Mouse (Mus musculus) lung, embryonic 16.5 days (tissue): ENCODE measurements around the gene Sema4c. TPM values are rescaled to one million over a fixed set of nuclear protein-coding genes. Genes with fewer than 3 reads are reported as not detected.

Experiments
- ATAC-seq: fragments of 200-750 bp; cut with Nextera tagmentation; 2 replicates; pipeline ENCODE4 v1.8.0; 2017; ENCODE audit warnings: low read depth, mild to moderate bottlenecking, moderate library complexity
- H3K27ac ChIP-seq: fragments of 300-500 bp; sonication (generic); 2 replicates; pipeline ENCODE4 v1.5.1; 2014; ENCODE audit warnings: mild to moderate bottlenecking, control low read depth, low read length
- H3K27me3 ChIP-seq: fragments of 300-500 bp; sonication (generic); 2 replicates; pipeline ENCODE4 v1.6.1; 2014; ENCODE audit warnings: low read depth, low read length, mixed read lengths; ENCODE audit not compliant: control insufficient read depth, insufficient read depth
- H3K36me3 ChIP-seq: fragments of 300-500 bp; sonication (generic); 2 replicates; pipeline ENCODE4 v1.6.1; 2014; ENCODE audit warnings: low read length; ENCODE audit not compliant: control insufficient read depth, insufficient read depth
- H3K4me1 ChIP-seq: fragments of 300-500 bp; sonication (generic); replicated peaks from 2 replicates; pipeline ENCODE4 v1.6.1; 2014; ENCODE audit warnings: low read length, mixed read lengths; ENCODE audit not compliant: control insufficient read depth, insufficient read depth
- H3K4me2 ChIP-seq: fragments of 300-500 bp; sonication (generic); 2 replicates; pipeline ENCODE4 v1.6.1; 2014; ENCODE audit warnings: low read depth, low read length, control low read depth
- H3K4me3 ChIP-seq: fragments of 300-500 bp; sonication (generic); 2 replicates; pipeline ENCODE4 v1.5.1; 2014; ENCODE audit warnings: mild to moderate bottlenecking, low read length, control low read depth
- H3K9ac ChIP-seq: fragments of 300-500 bp; sonication (generic); 2 replicates; pipeline ENCODE4 v1.6.1; 2014; ENCODE audit warnings: low read length, control low read depth
- H3K9me3 ChIP-seq: fragments of 300-500 bp; sonication (generic); 2 replicates; pipeline ENCODE4 v1.6.1; 2016; ENCODE audit warnings: low read length; ENCODE audit not compliant: control insufficient read depth
- WGBS: fragments of 180-500 bp; shearing (Covaris S2); extraction: QIAGEN DNeasy Blood & Tissue Kit; methylation state at CpG from one replicate; pipeline ENCODE4 v1.1.7; 2014; 5-methylcytosine and 5-hydroxymethylcytosine counted together
- polyA plus RNA-seq: library from polyadenylated mRNA; unstranded; fragments of >200 nt; fragmentation: Nextera tagmentation; extraction: Ambion mirVana; gene quantifications from 2 replicates; pipeline ENCODE4 v1.2.1, GENCODE M21; 2015

The Sema4c gene
- polyA plus RNA-seq, 1 experiment from 2014 or later = 14.8 TPM

DNA sequence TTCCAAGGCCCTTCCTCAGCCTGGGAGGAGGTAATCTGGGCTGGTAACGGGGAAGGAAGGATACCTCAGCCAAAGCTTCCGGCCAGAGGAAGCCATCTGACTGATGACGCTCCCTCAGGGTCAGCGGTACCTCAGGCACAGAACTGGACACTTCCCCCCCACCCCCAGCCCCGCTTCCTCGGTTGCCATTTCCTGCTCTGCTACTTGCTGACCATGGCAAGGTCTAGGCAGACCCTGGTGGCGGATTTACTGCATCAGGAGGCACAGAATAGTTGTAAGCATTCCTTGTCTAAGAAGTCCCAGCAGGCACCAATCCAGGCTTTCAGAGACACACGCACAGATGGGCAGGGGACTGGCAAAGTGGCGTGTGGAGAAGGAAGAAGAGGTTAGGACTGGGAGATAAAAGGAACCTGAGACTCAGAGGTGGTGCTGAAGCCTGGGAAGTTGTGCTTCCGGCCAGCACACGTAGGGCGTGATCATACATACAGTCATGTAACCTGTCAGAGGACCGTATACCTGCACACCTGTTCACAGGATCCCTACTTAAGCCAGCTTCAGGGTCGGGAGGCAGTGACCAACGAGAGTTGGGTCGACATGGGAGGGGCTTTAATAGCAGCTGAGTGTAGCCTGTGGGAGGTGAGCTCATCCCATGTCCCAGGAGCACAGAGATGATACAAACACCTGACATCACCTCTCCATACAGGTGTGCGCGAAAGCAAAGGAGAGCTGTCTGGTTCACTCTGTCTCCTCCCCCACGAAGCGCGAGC lies 3.3 kb downstream of the Sema4c start:
- peaks cover 29% of the 10 kb centered on the region for H3K4me1 ChIP-seq
- H3K36me3 ChIP-seq = peaks cover 45% of the 10 kb centered on the region

DNA sequence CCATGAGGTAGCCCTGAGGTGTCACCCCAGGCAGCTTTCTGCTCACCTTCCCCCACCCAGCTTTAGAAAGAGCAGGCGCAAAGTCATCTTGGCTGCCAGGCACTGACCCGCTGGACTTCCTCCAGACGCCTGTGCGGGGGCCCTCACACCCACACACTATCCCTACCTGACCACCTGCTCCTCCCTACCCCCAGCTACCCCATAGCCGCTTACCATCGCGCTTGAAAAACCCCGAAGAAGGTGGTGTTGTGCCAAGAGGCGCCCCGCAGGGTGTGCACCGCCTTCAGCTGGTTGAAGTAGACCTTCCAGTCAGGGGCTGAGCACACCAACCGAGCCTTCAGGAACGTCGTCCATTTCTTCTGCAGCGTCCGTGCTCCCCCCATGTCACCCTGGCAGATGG lies 5.6 kb downstream of the Sema4c start:
- Histone ChIP-seq H3K27me3 (no peaks in the 10 kb centered on the region), H3K27ac (no peak overlapping the region), H3K4me3 (no peak overlapping the region), H3K9me3 (no peaks in the 10 kb centered on the region), H3K4me2 (no peak overlapping the region), H3K36me3 (peaks cover 53% of the 10 kb centered on the region), H3K9ac (no peak overlapping the region), H3K4me1 (peaks cover 38% of the 10 kb centered on the region)
- ATAC-seq = no peak
- WGBS = 82% methylated on average over 16 of the region's 16 CpGs

More for the DNA sequence above, 3.3 kb downstream of the Sema4c start:
- WGBS = 59% methylated on average over 21 of the region's 21 CpGs
- peak overlapping the region; percentile 86 for H3K4me3 ChIP-seq
- peak overlapping the region; percentile 93 for H3K4me2 ChIP-seq
- ATAC-seq = no peak
- H3K9me3 ChIP-seq = no peaks in the 10 kb centered on the region
- peak overlapping the region; percentile 17 for H3K9ac ChIP-seq
- H3K27ac ChIP-seq = peak overlapping the region; percentile 100
- H3K27me3 ChIP-seq = no peaks in the 10 kb centered on the region

DNA sequence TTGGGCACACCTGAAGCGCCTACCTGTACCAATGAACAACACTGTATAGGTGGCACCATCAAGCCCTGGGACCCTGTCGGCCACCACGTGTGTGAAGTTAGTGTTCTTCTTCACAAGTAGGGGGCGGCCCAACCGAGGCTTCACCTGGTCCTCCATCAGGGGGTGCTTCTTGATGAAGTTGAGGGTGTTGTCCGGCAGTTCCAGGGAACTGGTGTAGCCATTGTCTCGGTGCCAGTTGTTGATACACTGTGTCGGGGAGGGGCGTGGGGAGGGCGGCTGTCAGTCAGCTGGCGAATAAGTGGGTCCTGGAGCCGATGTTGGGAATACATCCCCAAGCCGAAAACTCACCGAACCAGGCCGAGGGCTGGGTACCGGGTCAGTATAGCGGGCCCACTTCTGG lies 6.2 kb downstream of the Sema4c start:
- Histone ChIP-seq H3K36me3 (peaks cover 53% of the 10 kb centered on the region), H3K27me3 (no peaks in the 10 kb centered on the region), H3K4me3 (no peak overlapping the region), H3K4me2 (no peak overlapping the region), H3K9ac (no peak overlapping the region), H3K27ac (no peak overlapping the region), H3K4me1 (peaks cover 41% of the 10 kb centered on the region), H3K9me3 (no peaks in the 10 kb centered on the region)
- 82% methylated on average over 17 of the region's 17 CpGs for WGBS
- ATAC-seq = no peak

DNA sequence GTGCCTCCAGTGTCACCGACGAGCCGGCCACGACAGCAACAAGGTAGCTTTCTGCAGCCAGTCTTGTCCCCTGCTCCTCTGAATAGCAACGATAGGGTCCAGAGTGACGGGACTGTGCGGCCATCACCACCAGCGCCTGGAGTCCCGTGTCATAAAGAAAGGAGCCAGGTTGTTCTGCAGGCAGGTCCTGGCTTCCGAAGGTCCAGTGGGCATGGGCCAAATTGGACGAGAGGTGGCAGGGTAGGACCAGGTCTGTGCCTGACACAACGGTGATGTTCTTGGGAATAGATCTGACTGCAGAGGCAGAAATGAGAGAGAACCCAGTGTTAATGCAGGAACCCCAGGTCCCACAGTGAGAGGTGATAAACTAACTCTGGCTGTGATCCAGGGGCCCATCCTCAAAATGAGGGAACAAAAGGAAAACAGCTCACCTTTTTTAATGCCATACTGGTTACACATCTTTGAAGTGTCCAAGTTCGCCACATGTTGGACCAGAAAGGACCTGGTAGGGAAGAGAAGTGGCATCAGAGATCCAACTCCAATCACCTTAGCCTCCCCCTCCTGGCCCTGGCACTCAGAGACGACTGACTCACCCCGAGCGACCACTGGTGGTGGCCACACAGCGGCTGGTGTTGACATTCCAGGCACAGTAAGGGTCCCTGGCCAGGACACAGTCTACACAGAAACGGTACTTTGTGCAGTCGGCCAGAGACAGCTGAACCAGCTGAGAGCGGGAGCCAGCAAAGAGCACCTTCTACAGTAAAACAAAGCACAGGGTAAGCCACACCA lies 7.9 kb downstream of the Sema4c start:
- WGBS = 72% methylated on average over 20 of the region's 20 CpGs
- peaks cover 37% of the 10 kb centered on the region for H3K4me1 ChIP-seq
- no peaks in the 10 kb centered on the region for H3K27me3 ChIP-seq
- H3K27ac ChIP-seq = no peak overlapping the region
- no peaks in the 10 kb centered on the region for H3K9me3 ChIP-seq
- H3K9ac ChIP-seq = no peak overlapping the region
- no peak for ATAC-seq
- H3K36me3 ChIP-seq = peaks cover 53% of the 10 kb centered on the region
- H3K4me3 ChIP-seq = no peak overlapping the region
- H3K4me2 ChIP-seq = no peak overlapping the region

DNA sequence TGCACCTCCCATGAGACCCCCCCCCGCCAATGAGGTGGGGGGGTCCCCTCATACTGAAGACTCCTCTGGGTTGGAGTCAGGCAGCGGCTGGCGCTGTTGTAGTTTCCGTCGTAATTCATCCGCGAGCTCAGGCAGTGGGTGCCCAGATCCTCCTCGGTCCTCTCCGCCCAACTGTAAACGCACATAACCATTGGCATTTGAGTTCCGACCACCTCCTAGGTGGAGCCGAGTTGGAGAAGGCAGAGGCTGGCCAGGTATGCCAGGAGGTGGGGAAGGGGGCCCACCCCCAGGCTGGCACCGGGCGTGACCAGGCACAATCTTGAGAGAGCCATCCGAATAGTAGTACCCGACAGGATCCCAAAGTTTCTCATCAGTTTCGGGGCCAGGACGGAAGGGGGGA lies 8.7 kb downstream of the Sema4c start:
- Histone ChIP-seq H3K27me3 (no peaks in the 10 kb centered on the region), H3K27ac (peak overlapping the region; percentile 10; the same call in 1 of the 2 replicates), H3K9me3 (no peaks in the 10 kb centered on the region), H3K9ac (peak overlapping the region; percentile 11; the same call in 1 of the 2 replicates), H3K4me3 (no peak overlapping the region), H3K4me2 (no peak overlapping the region), H3K36me3 (peaks cover 53% of the 10 kb centered on the region), H3K4me1 (peaks cover 31% of the 10 kb centered on the region)
- ATAC-seq = no peak
- WGBS = 73% methylated on average over 18 of the region's 18 CpGs

DNA sequence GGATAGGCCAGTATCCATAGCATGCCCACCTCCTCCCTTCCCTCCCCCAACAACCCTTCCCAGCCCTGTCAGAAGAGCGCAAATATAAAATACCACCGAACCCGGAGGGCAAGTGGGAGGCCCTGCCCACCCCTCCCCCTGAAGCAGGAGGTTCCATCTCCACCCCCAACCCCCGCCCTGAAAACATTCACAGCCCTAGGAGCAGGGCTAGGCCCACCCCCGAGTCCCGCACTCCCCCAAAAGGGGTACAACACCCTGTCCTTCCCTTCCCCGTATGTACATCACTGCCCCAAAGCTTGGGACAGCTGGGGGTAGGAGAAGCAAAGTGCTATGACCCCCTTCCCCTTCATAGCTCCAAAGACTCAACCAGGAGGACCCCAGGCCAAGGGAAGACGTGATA lies 9.4 kb downstream of the Sema4c start:
- no peak overlapping the region for H3K4me3 ChIP-seq
- peaks cover 28% of the 10 kb centered on the region for H3K4me1 ChIP-seq
- H3K9me3 ChIP-seq = no peaks in the 10 kb centered on the region
- H3K27me3 ChIP-seq = no peaks in the 10 kb centered on the region
- H3K4me2 ChIP-seq = no peak overlapping the region
- ATAC-seq = no peak
- H3K36me3 ChIP-seq = peaks cover 46% of the 10 kb centered on the region
- H3K9ac ChIP-seq = no peak overlapping the region
- no peak overlapping the region for H3K27ac ChIP-seq
- 39% methylated on average over 8 of the region's 8 CpGs for WGBS

DNA sequence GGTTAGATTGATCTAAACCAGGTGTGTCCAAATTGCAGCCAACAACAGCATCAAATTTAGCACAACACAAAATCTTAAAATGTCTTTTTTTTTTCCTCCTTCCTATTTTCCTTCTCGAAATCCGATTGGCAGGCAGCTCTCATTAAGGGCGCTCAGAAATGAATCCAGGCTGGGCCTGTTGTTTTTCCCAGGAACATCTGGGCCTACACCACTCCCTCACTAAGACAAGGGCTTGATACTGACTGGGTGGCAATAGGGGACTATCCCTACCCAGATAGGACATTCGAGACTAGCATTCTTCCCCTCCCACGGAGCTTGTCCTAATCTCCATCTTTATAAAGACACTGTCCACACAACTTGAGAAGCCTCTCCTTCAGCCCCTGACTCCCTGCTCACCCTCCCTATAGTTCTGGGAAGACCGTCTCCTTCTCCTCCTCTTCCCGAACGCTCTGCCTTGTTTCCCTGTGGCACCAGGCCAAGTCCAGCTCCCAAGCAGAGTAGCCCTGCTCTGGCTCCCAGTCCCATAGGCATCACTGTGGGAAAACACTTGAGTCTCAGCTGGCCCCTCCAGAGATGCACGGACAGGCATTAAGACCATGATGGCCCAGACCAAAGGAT lies 10.1 kb downstream of the Sema4c start:
- H3K4me2 ChIP-seq = no peak overlapping the region
- ATAC-seq = no peak
- H3K27ac ChIP-seq = peak overlapping the region; percentile 74
- no peak overlapping the region for H3K9ac ChIP-seq
- no peaks in the 10 kb centered on the region for H3K27me3 ChIP-seq
- H3K4me3 ChIP-seq = no peak overlapping the region
- H3K36me3 ChIP-seq = peaks cover 41% of the 10 kb centered on the region
- 27% methylated on average over 9 of the region's 9 CpGs for WGBS
- peaks cover 28% of the 10 kb centered on the region for H3K4me1 ChIP-seq
- no peaks in the 10 kb centered on the region for H3K9me3 ChIP-seq

DNA sequence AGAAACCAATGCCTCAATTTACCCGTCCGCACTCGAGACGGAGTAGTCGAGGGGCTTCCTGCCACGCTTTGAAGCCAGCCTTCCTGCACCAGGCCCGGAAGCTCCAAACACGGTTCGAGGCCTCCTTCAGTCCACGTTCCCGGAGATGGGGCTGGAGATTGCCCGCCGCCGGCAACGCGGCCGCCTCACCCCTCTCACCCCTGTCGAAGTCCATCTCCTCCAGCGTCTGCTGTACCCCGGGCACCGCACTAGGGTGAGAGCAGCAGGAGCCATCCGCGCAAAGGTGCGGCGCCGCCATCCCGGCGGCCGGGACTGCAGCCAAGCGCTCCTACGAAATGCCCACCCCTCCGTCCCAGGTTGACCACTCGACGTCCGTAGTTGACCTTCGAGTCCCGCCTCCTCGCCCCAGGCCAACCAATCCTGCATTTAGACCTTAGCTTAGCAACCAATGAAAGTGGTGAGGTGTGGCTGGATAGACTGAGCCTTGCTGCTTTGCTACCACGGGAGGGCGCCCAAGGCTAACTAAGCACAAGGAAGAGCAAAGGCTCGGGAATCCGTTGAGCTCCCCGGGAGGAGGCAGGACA lies 11.2 kb downstream of the Sema4c start, which contains the start of gene Ankrd39:
Ankrd39 (minus strand) TSS at position 558 of the 584 bp plus-strand sequence.
- Histone ChIP-seq H3K4me1 (peaks cover 28% of the 10 kb centered on the region), H3K27me3 (no peaks in the 10 kb centered on the region), H3K9ac (peak within 1 kb of the TSS; percentile 85), H3K36me3 (peaks cover 29% of the 10 kb centered on the region), H3K4me2 (peak within 1 kb of the TSS; percentile 67), H3K9me3 (no peaks in the 10 kb centered on the region), H3K27ac (peak within 1 kb of the TSS; percentile 75), H3K4me3 (peak within 1 kb of the TSS; percentile 83)
- under 1% methylated on average over 43 of the region's 43 CpGs for WGBS
- ATAC-seq = peak; percentile 97
